Mouse (Mus musculus) ZHBTc4 (cell line): ENCODE data around the gene Olfr372.
A peak's percentile ranks its signal among the peaks of the same experiment; 100 is the strongest.

Source experiments
- DNase-seq: peaks from one replicate; pipeline ENCODE4 v3.0.0-alpha.2; 2011; ENCODE audit warnings: low read depth, low spot score

Gene Olfr372

GRCm38 (mm10) chr8:72099377-72100103 lies 58.5 kb downstream of the Olfr372 start:
- peak; percentile 82 for DNase-seq

DNA sequence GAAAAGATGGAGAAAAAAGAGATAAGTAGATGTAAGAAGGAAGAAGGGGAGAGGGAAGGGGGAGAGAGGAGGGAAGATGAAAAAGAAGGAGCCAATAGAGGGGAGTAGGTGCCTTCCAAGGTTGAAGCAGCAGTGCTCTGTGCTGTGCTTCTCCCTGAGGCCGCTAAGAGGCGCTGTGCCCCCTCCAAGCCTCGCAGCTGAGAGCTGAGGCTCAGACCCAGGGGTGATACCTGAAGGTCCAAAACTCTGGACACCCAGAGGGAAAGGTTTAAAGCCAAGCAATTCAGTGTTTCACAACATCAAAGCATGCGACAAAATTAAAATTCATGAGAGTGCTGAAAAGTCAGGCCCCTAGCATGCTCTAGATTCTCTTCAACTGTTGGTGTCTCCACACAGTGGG lies 64.1 kb downstream of the Olfr372 start:
- peak; percentile 65 for DNase-seq

GRCm38 (mm10) chr8:72106740-72107139 lies 65.7 kb downstream of the Olfr372 start, which contains the start of gene Olfr374:
Gene Olfr374 (plus strand): TSS chr8:72107040.
- DNase-seq = no peak
